Mouse (Mus musculus) G1E (cell line): ENCODE measurements around the gene Gbp7. TPM values are rescaled to one million over a fixed set of nuclear protein-coding genes. Genes with fewer than 3 reads are reported as not detected.

Experiments
- ATAC-seq: 2 replicates; pipeline ENCODE4 v1.8.0; 2016; ENCODE audit warnings: mild to moderate bottlenecking; ENCODE audit not compliant: insufficient number of reproducible peaks, poor library complexity, low FRiP score, severe bottlenecking; ENCODE audit errors: extremely low read depth
- DNase-seq: peaks from one replicate; pipeline ENCODE4 v3.0.0; 2012; ENCODE audit warnings: low spot score
- H3K27me3 ChIP-seq: 2 replicates; pipeline ENCODE4 v1.6.1; 2012; ENCODE audit warnings: mild to moderate bottlenecking, low read length, inconsistent platforms; ENCODE audit not compliant: insufficient read depth
- H3K36me3 ChIP-seq: replicated peaks from 2 replicates; pipeline ENCODE3; 2012; ENCODE audit warnings: mild to moderate bottlenecking, inconsistent platforms
- H3K4me1 ChIP-seq: 2 replicates; pipeline ENCODE4 v1.6.1; 2012; ENCODE audit warnings: low read depth, low read length, inconsistent platforms, mixed read lengths; ENCODE audit not compliant: insufficient read depth
- H3K4me3 ChIP-seq: 2 replicates; pipeline ENCODE4 v1.5.1; 2012; ENCODE audit warnings: low read depth, mild to moderate bottlenecking, inconsistent platforms, low read length, moderate library complexity, mixed read lengths
- H3K9me3 ChIP-seq: replicated peaks from 2 replicates; pipeline ENCODE4 v1.6.1; 2012; ENCODE audit warnings: inconsistent platforms
- CTCF ChIP-seq: IDR thresholded peaks from 2 replicates; pipeline ENCODE4 v1.5.1; 2012; ENCODE audit warnings: low read depth, low read length, inconsistent platforms, mixed read lengths
- GATA1 ChIP-seq: IDR thresholded peaks from 2 replicates; pipeline ENCODE4 v1.6.1; 2012; ENCODE audit warnings: borderline replicate concordance, low read length, inconsistent platforms, mixed read lengths
- GATA2 ChIP-seq: IDR thresholded peaks from 2 replicates; pipeline ENCODE4 v1.6.1; 2012; ENCODE audit warnings: low read depth, low read length, inconsistent platforms, borderline replicate concordance
- POLR2AphosphoS5 ChIP-seq: IDR thresholded peaks from 2 replicates; pipeline ENCODE4 v1.6.1; 2012; ENCODE audit warnings: low read depth, low read length, inconsistent platforms; ENCODE audit not compliant: insufficient replicate concordance
- TAL1 ChIP-seq: conservative IDR thresholded peaks from 2 replicates; pipeline ENCODE4 v1.6.1; 2012; ENCODE audit warnings: low read depth, low read length, inconsistent platforms, mixed read lengths
- polyA plus RNA-seq: library from polyadenylated mRNA; stranded (reverse); fragments of >175 nt; gene quantifications from 2 replicates; pipeline ENCODE4 v1.2.3, GENCODE M21; 2012
- total RNA-seq, 2 experiments: library from RNA; stranded (forward) in 1 of 2; stranded (reverse) in 1 of 2; fragments of 200-1000 nt in 1 of 2; fragments of >200 nt in 1 of 2; fragmentation: Nextera tagmentation in 1 of 2; gene quantifications; 2 replicates each; pipeline ENCODE4 v1.2.3; 2014 to 2017

Gbp7 gene
- total and polyA plus RNA-seq, 3 experiments: 0.30 to 12.3 (median 8.4) TPM

GRCm38 (mm10) chr3:142497123-142497841 is 32.9 kb upstream of the Gbp7 start:
- no peaks in the 10 kb centered on the region for H3K9me3 ChIP-seq
- TF ChIP-seq GATA1 (no peak), GATA2 (no peak), TAL1 (no peak), POLR2AphosphoS5 (no peak), CTCF (no peak)
- H3K27me3 ChIP-seq: peaks cover 14% of the 10 kb centered on the region
- H3K4me3 ChIP-seq: no peak overlapping the region
- H3K36me3 ChIP-seq: no peaks in the 10 kb centered on the region
- no peaks in the 10 kb centered on the region for H3K4me1 ChIP-seq
- DNase-seq (no peak), ATAC-seq (no peak)

GRCm38 (mm10) chr3:142498941-142499340 is 31.2 kb upstream of the Gbp7 start:
- Histone ChIP-seq H3K36me3 (no peaks in the 10 kb centered on the region), H3K27me3 (peaks cover 10% of the 10 kb centered on the region), H3K4me3 (no peak overlapping the region), H3K9me3 (no peaks in the 10 kb centered on the region), H3K4me1 (no peaks in the 10 kb centered on the region)
- no peak for DNase-seq
- no peak for ATAC-seq
- TF ChIP-seq POLR2AphosphoS5 (no peak), TAL1 (no peak), GATA1 (no peak)

GRCm38 (mm10) chr3:142528116-142528515 is 2.0 kb upstream of the Gbp7 start:
- Histone ChIP-seq H3K4me3 (no peak overlapping the region), H3K9me3 (no peaks in the 10 kb centered on the region), H3K4me1 (peaks cover 12% of the 10 kb centered on the region), H3K36me3 (no peaks in the 10 kb centered on the region), H3K27me3 (no peaks in the 10 kb centered on the region; the same call in 1 of the 2 replicates)
- TF ChIP-seq CTCF (no peak), GATA1 (no peak), GATA2 (no peak), POLR2AphosphoS5 (no peak), TAL1 (no peak)
- ATAC-seq: no peak
- no peak for DNase-seq

GRCm38 (mm10) chr3:142529597-142529996 is 545 bp upstream of the Gbp7 start:
- ATAC-seq (no peak), DNase-seq (no peak)
- TF ChIP-seq TAL1 (no peak), GATA1 (no peak), GATA2 (no peak), POLR2AphosphoS5 (no peak), CTCF (no peak)
- Histone ChIP-seq H3K36me3 (no peaks in the 10 kb centered on the region), H3K4me1 (peaks cover 12% of the 10 kb centered on the region), H3K4me3 (peak overlapping the region; percentile 80; the same call in 1 of the 2 replicates), H3K27me3 (no peaks in the 10 kb centered on the region; the same call in 1 of the 2 replicates), H3K9me3 (no peaks in the 10 kb centered on the region)

GRCm38 (mm10) chr3:142531595-142531994 is 1.5 kb downstream of the Gbp7 start:
- ATAC-seq: no peak

GRCm38 (mm10) chr3:142533185-142533584 is 3.0 kb downstream of the Gbp7 start:
- no peaks in the 10 kb centered on the region; the same call in 1 of the 2 replicates for H3K27me3 ChIP-seq
- no peak for TF ChIP-seq TAL1
- no peak for TF ChIP-seq POLR2AphosphoS5
- no peak for TF ChIP-seq CTCF
- TF ChIP-seq GATA2: no peak
- TF ChIP-seq GATA1: no peak
- ATAC-seq (no peak), DNase-seq (no peak)
- H3K4me3 ChIP-seq: no peak overlapping the region
- peaks cover 12% of the 10 kb centered on the region for H3K4me1 ChIP-seq
- H3K36me3 ChIP-seq: no peaks in the 10 kb centered on the region
- H3K9me3 ChIP-seq: no peaks in the 10 kb centered on the region

More at GRCm38 (mm10) chr3:142531595-142531994, 1.5 kb downstream of the Gbp7 start:
- peaks cover 12% of the 10 kb centered on the region for H3K4me1 ChIP-seq
- H3K27me3 ChIP-seq: no peaks in the 10 kb centered on the region; the same call in 1 of the 2 replicates
- H3K9me3 ChIP-seq: no peaks in the 10 kb centered on the region
- TF ChIP-seq TAL1 (no peak), CTCF (no peak), GATA2 (no peak), POLR2AphosphoS5 (no peak), GATA1 (no peak)
- no peaks in the 10 kb centered on the region for H3K36me3 ChIP-seq
- DNase-seq: no peak
- no peak overlapping the region for H3K4me3 ChIP-seq

GRCm38 (mm10) chr3:142535667-142536066 is 5.5 kb downstream of the Gbp7 start:
- Histone ChIP-seq H3K36me3 (no peaks in the 10 kb centered on the region), H3K4me1 (peaks cover 5% of the 10 kb centered on the region), H3K9me3 (no peaks in the 10 kb centered on the region), H3K4me3 (no peak overlapping the region), H3K27me3 (no peaks in the 10 kb centered on the region)
- no peak for DNase-seq
- no peak for TF ChIP-seq GATA1
- TF ChIP-seq CTCF: no peak
- no peak for TF ChIP-seq POLR2AphosphoS5
- TF ChIP-seq TAL1: no peak
- TF ChIP-seq GATA2: no peak
- ATAC-seq: no peak
